In the genomic region with DNA sequence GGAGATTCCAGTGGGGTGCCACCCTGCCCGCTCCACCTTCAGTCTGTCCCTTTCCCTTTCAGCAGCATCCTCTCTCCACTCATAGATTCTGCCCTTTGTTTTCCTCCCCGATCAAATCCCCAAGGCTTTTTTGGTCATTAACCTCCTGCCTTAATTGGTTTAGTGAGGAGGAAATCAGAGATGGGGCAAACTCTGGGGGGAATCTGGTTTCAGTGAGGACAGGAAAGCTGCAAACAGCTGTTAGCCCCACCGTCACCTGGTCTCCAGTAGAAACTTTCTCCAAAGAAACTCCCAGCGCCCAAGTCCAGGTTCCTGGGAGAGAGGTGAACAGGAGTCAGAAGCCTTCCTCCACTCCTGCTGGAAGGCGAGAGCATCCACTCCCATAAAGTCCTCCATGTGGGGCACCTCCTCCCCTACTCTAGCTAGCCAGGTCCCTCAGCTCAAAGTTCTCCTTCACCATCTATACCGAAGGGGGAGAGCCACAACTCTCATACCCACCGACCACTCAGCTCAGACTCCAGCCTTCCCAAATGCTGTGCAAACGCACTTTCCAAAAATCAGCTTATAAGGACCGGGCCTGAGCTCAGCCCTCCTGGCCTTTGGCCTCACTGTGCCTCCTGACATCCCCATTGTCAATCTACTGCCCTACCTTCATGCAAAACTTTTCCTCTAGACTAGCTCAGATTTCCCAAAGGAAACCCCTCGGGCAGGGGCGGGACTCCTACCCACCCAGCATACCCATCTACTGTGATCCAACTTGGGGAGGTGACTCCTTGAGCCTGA, we compare ENCODE assay signal across 8 mouse cellular contexts. TPM values are rescaled to one million over a fixed set of nuclear protein-coding genes. Genes with fewer than 3 reads are reported as not detected.
DNase-seq lines count a peak whose midpoint lies in the region; ATAC-seq and TF ChIP-seq lines count a peak whose summit lies in the region.

No protein-coding gene starts in this region.

- H3K9ac ChIP-seq in CH12.LX (ENCODE audit: insufficient read depth, low read depth): peak overlapping the region; percentile 95; the same call in 1 of the 2 replicates
- peak overlapping the region; percentile 96 for H3K9ac ChIP-seq in forebrain, embryonic 16.5 days (replicated peaks; ENCODE audit: low read depth, low read length)
- H3K9ac ChIP-seq in liver, embryonic 16.5 days (ENCODE audit: low read depth, low read length): no peak overlapping the region

- WGBS in forebrain, embryonic 16.5 days: 4% methylated on average over 11 of the region's 11 CpGs
- 46% methylated on average over 11 of the region's 11 CpGs for WGBS in liver, embryonic 16.5 days (ENCODE audit: insufficient replicate concordance)

- no peak overlapping the region for H3K27ac ChIP-seq in CH12.LX (ENCODE audit: insufficient read depth, low read depth)
- H3K27ac ChIP-seq in forebrain, embryonic 16.5 days (ENCODE audit: low read length): peak overlapping the region; percentile 99
- H3K27ac ChIP-seq in liver, embryonic 16.5 days (ENCODE audit: low read length): no peak overlapping the region

- in situ Hi-C loops in CH12.LX (cut with MboI; ENCODE audit: low pct_ligation_motif_present, low pct_unique_long_range_greater_than_20kb, low sequenced_read_pairs): no loop called here

- no peak for ATAC-seq in forebrain, embryonic 16.5 days
- ATAC-seq in liver, embryonic 16.5 days (ENCODE audit: low read depth): no peak
- no peak for ATAC-seq in activated CD4-positive, CD25-positive, alpha-beta regulatory T cell, adult 4 months

- DNase-seq in embryo, embryonic 10.5 days (ENCODE audit: low spot score): peak; percentile 68
- no peak for DNase-seq in embryo, embryonic 9.5 days (ENCODE audit: extremely low spot score)
- DNase-seq in CH12.LX (ENCODE audit: extremely low read depth): no peak
- DNase-seq in left cerebral cortex, postnatal 36 days (ENCODE audit: low spot score in 2 of 2): no peak
- DNase-seq in adrenal gland, postnatal 4 days (ENCODE audit: low spot score in 2 of 2): no peak

- H3K9me3 ChIP-seq in CH12.LX (replicated peaks; ENCODE audit: low read length): no peaks in the 10 kb centered on the region
- no peaks in the 10 kb centered on the region for H3K9me3 ChIP-seq in forebrain, embryonic 16.5 days (ENCODE audit: control insufficient read depth, low read length)
- no peaks in the 10 kb centered on the region for H3K9me3 ChIP-seq in liver, embryonic 16.5 days (replicated peaks; ENCODE audit: control insufficient read depth, low read length)

- no peak for TF ChIP-seq CTCF in CH12.LX (conservative IDR thresholded peaks at IDR 0.05 in 1 of 2, IDR thresholded peaks at IDR 0.05 in 1 of 2; ENCODE audit: low read depth in 2 of 2, low read length in 2 of 2)

- peak overlapping the region in 2 of 3 experiments; percentile 59 to 79 for H3K4me3 ChIP-seq in CH12.LX (replicated peaks in 1 of 3; ENCODE audit: low read depth in 2 of 3, low read length in 2 of 3, poor library complexity in 1 of 3)
- peak overlapping the region; percentile 90 for H3K4me3 ChIP-seq in forebrain, embryonic 16.5 days (replicated peaks; ENCODE audit: low read length)
- no peak overlapping the region; the same call in 1 of the 2 replicates for H3K4me3 ChIP-seq in liver, embryonic 16.5 days (ENCODE audit: low read depth, low read length)

- dilution Hi-C loops in CH12.LX (cut with MboI; ENCODE audit: extremely low pct_ligation_motif_present, extremely low pct_unique_long_range_greater_than_20kb, low sequenced_read_pairs): no loop called here

- TF ChIP-seq RAD21 in CH12.LX (IDR thresholded peaks at IDR 0.05; ENCODE audit: low read depth, low read length): no peak

- H3K36me3 ChIP-seq in CH12.LX (replicated peaks in 1 of 2; ENCODE audit: control insufficient read depth in 1 of 2, insufficient read depth in 1 of 2, low read length in 1 of 2): peaks cover 0 to 17% of the 10 kb centered on the region in 2 experiments
- H3K36me3 ChIP-seq in forebrain, embryonic 16.5 days (ENCODE audit: control insufficient read depth, insufficient read depth): no peaks in the 10 kb centered on the region
- H3K36me3 ChIP-seq in liver, embryonic 16.5 days (ENCODE audit: control insufficient read depth, insufficient read depth): no peaks in the 10 kb centered on the region

- no peaks in the 10 kb centered on the region for H3K79me2 ChIP-seq in CH12.LX (replicated peaks; ENCODE audit: control insufficient read depth, extremely low read depth, insufficient read depth, poor library complexity, severe bottlenecking)

- peaks cover 20 to 53% of the 10 kb centered on the region in 2 experiments for H3K4me1 ChIP-seq in CH12.LX (ENCODE audit: control insufficient read depth in 1 of 2, insufficient read depth in 2 of 2)
- peaks cover 61% of the 10 kb centered on the region for H3K4me1 ChIP-seq in forebrain, embryonic 16.5 days (replicated peaks; ENCODE audit: control insufficient read depth, insufficient read depth, low read length)
- peaks cover 29% of the 10 kb centered on the region for H3K4me1 ChIP-seq in liver, embryonic 16.5 days (ENCODE audit: control insufficient read depth, low read depth, low read length)

- TF ChIP-seq POLR2A in CH12.LX (IDR thresholded peaks at IDR 0.05; ENCODE audit: low read depth, low read length): no peak

- intact Hi-C loops in left cerebral cortex, postnatal 36 days (cut with DNase I): loop anchor here (5.0 kb wide), 1 partner anchor 118 kb away; the partner anchor contains the start of gene Pmf1

- no peak for TF ChIP-seq EP300 in CH12.LX (IDR thresholded peaks at IDR 0.05; ENCODE audit: low read length)

- peak overlapping the region; percentile 92 for H3K4me2 ChIP-seq in CH12.LX (ENCODE audit: insufficient read depth, low read depth, poor library complexity, severe bottlenecking)
- H3K4me2 ChIP-seq in forebrain, embryonic 16.5 days (ENCODE audit: low read length): peak overlapping the region; percentile 94
- peak overlapping the region; percentile 97 for H3K4me2 ChIP-seq in liver, embryonic 16.5 days (ENCODE audit: low read depth, low read length)

- H3K27me3 ChIP-seq in CH12.LX (replicated peaks): peaks cover 9% of the 10 kb centered on the region
- no peaks in the 10 kb centered on the region for H3K27me3 ChIP-seq in forebrain, embryonic 16.5 days (replicated peaks; ENCODE audit: control insufficient read depth, insufficient read depth, low read length)
- H3K27me3 ChIP-seq in liver, embryonic 16.5 days (ENCODE audit: control insufficient read depth, insufficient read depth, low read depth, low read length): peaks cover 9% of the 10 kb centered on the region

TF ChIP-seq in CH12.LX, 34 proteins besides CTCF, POLR2A, EP300 and RAD21 (continues in another document):
- TF ChIP-seq TBP (conservative IDR thresholded peaks at IDR 0.05; ENCODE audit: low read depth, low read length) (no peak), MAZ (IDR thresholded peaks at IDR 0.05; ENCODE audit: low read depth, low read length) (no peak)

RNA-seq across cellular contexts. Expression of gene Mex3a, which starts 1.9 kb away (rescaled TPM):
- total RNA-seq in CH12.LX (2012; rRNA removed) (3.4 and 4.9 TPM in 2 replicates), CH12.LX (2014; rRNA removed) (0.86 and 1.1 TPM in 2 replicates)
- 2.0 and 2.5 TPM in 2 replicates for polyA plus RNA-seq in CH12.LX (2012; ENCODE audit: insufficient read length, low read depth)
- polyA plus RNA-seq in forebrain, embryonic 16.5 days (2015; fragmentation: Nextera tagmentation; extraction: Ambion mirVana): 46.1 and 47.8 TPM in 2 replicates
- polyA plus RNA-seq in liver, embryonic 16.5 days (2015; fragmentation: Nextera tagmentation; extraction: Ambion mirVana): 0.44 and 0.53 TPM in 2 replicates
- total RNA-seq in left cerebral cortex, postnatal 36 days (2021): 1 to 10 TPM; 2.6 to 2.9 TPM
- polyA plus RNA-seq in activated CD4-positive, CD25-positive, alpha-beta regulatory T cell, adult 4 months (2017; shearing (Covaris generic)): under 1 TPM; 0.10 to 0.81 TPM
- 10 to 100 TPM; 11.2 to 16.1 TPM for total RNA-seq in adrenal gland, postnatal 4 days (2021)

RNA-seq across cellular contexts. Expression of gene Rab25, which starts 17.8 kb away (rescaled TPM):
- total RNA-seq in CH12.LX (2012; rRNA removed) (4.1 and 7.1 TPM in 2 replicates), CH12.LX (2014; rRNA removed) (0.76 and 0.79 TPM in 2 replicates)
- polyA plus RNA-seq in CH12.LX (2012; ENCODE audit: insufficient read length, low read depth): 1.8 and 2.0 TPM in 2 replicates
- not detected in 2 replicates for polyA plus RNA-seq in forebrain, embryonic 16.5 days (2015; fragmentation: Nextera tagmentation; extraction: Ambion mirVana)
- polyA plus RNA-seq in liver, embryonic 16.5 days (2015; fragmentation: Nextera tagmentation; extraction: Ambion mirVana): 0.32 and 1.1 TPM in 2 replicates
- not detected for total RNA-seq in left cerebral cortex, postnatal 36 days (2021)
- polyA plus RNA-seq in activated CD4-positive, CD25-positive, alpha-beta regulatory T cell, adult 4 months (2017; shearing (Covaris generic)): not detected
- 1 to 10 TPM in 1 of 2 experiments, under 1 TPM in 1; 0.54 to 3.9 TPM for total RNA-seq in adrenal gland, postnatal 4 days (2021)

RNA-seq across cellular contexts. Expression of gene Lmna, which starts 20.5 kb away (rescaled TPM):
- total RNA-seq in CH12.LX (2012; rRNA removed) (60.7 and 67.7 TPM in 2 replicates), CH12.LX (2014; rRNA removed) (16.1 and 19.8 TPM in 2 replicates)
- 17.2 and 21.5 TPM in 2 replicates for polyA plus RNA-seq in CH12.LX (2012; ENCODE audit: insufficient read length, low read depth)
- polyA plus RNA-seq in forebrain, embryonic 16.5 days (2015; fragmentation: Nextera tagmentation; extraction: Ambion mirVana): 26.9 and 30.9 TPM in 2 replicates
- polyA plus RNA-seq in liver, embryonic 16.5 days (2015; fragmentation: Nextera tagmentation; extraction: Ambion mirVana): 123 and 131 TPM in 2 replicates
- 10 to 100 TPM; 47.1 to 57.3 TPM for total RNA-seq in left cerebral cortex, postnatal 36 days (2021)
- 1 to 10 TPM; 4.6 to 6.4 TPM for polyA plus RNA-seq in activated CD4-positive, CD25-positive, alpha-beta regulatory T cell, adult 4 months (2017; shearing (Covaris generic))
- 100 to 1,000 TPM; 109 to 113 TPM for total RNA-seq in adrenal gland, postnatal 4 days (2021)

RNA-seq across cellular contexts. Expression of gene Lamtor2, which starts 22.6 kb away (rescaled TPM):
- total RNA-seq in CH12.LX (2012; rRNA removed): 73.2 and 96.6 TPM in 2 replicates
- total RNA-seq in CH12.LX (2014; rRNA removed): 42.3 and 44.0 TPM in 2 replicates
- 56.0 and 83.9 TPM in 2 replicates for polyA plus RNA-seq in CH12.LX (2012; ENCODE audit: insufficient read length, low read depth)
- polyA plus RNA-seq in forebrain, embryonic 16.5 days (2015; fragmentation: Nextera tagmentation; extraction: Ambion mirVana): 149 and 193 TPM in 2 replicates
- polyA plus RNA-seq in liver, embryonic 16.5 days (2015; fragmentation: Nextera tagmentation; extraction: Ambion mirVana): 98.6 and 107 TPM in 2 replicates
- 100 to 1,000 TPM; 103 to 106 TPM for total RNA-seq in left cerebral cortex, postnatal 36 days (2021)
- 100 to 1,000 TPM; 132 to 197 TPM for polyA plus RNA-seq in activated CD4-positive, CD25-positive, alpha-beta regulatory T cell, adult 4 months (2017; shearing (Covaris generic))
- 100 to 1,000 TPM; 108 to 113 TPM for total RNA-seq in adrenal gland, postnatal 4 days (2021)

RNA-seq across cellular contexts. Expression of gene Ubqln4, which starts 23.3 kb away (rescaled TPM):
- total RNA-seq in CH12.LX (2012; rRNA removed): 39.6 and 47.3 TPM in 2 replicates
- 22.4 and 22.8 TPM in 2 replicates for total RNA-seq in CH12.LX (2014; rRNA removed)
- polyA plus RNA-seq in CH12.LX (2012; ENCODE audit: insufficient read length, low read depth): 55.7 and 62.2 TPM in 2 replicates
- 43.5 and 46.0 TPM in 2 replicates for polyA plus RNA-seq in forebrain, embryonic 16.5 days (2015; fragmentation: Nextera tagmentation; extraction: Ambion mirVana)
- 14.8 and 16.4 TPM in 2 replicates for polyA plus RNA-seq in liver, embryonic 16.5 days (2015; fragmentation: Nextera tagmentation; extraction: Ambion mirVana)
- 100 to 1,000 TPM; 129 to 137 TPM for total RNA-seq in left cerebral cortex, postnatal 36 days (2021)
- 10 to 100 TPM; 10.9 to 14.0 TPM for polyA plus RNA-seq in activated CD4-positive, CD25-positive, alpha-beta regulatory T cell, adult 4 months (2017; shearing (Covaris generic))
- 10 to 100 TPM; 52.6 to 62.6 TPM for total RNA-seq in adrenal gland, postnatal 4 days (2021)

Comparison
In these comparisons a context has a peak if more than half of its experiments do, and no peak if none do; other contexts are left out.
1. RNA of gene Mex3a, which starts 1.9 kb away (polyA plus RNA-seq): 46.1 to 47.8 TPM in forebrain, embryonic 16.5 days; 2.0 to 2.5 TPM in CH12.LX, 0.10 to 0.81 TPM in activated CD4-positive, CD25-positive, alpha-beta regulatory T cell, adult 4 months and 0.44 to 0.53 TPM in liver, embryonic 16.5 days; every median in the first group is over 10 times any median in the second.
2. Peak in every context shown above with its lines, with median percentiles within 50 percentile points of each other: H3K4me2 ChIP-seq.